Mouse (Mus musculus): Measurements from ENCODE around the gene Akap1. TPM values are rescaled to one million over a fixed set of nuclear protein-coding genes. Genes with fewer than 3 reads are reported as not detected.
"Not testable (repeated sequence)": the region's sequence is repeated elsewhere in the genome, so short reads cannot be mapped to it uniquely, and the experiment has no call there.

Gene Akap1
- total RNA-seq (2021), result 10 to 100 TPM; 39.8 to 40.1 TPM
- long read RNA-seq, experiment 1, transcript Akap1-201 (11 exons, 3,758 nt), result major isoform, 48 of 55 reads
- long read RNA-seq, experiment 1, partial matches to known transcripts, result 3 of 55 reads
- long read RNA-seq, experiment 1, other reads (novel, unspliced or antisense), result 4 of 55 reads
- long read RNA-seq, experiment 2, transcript Akap1-201 (11 exons, 3,758 nt), result major isoform, 43 of 47 reads
- long read RNA-seq, experiment 2, partial matches to known transcripts, result 2 of 47 reads
- long read RNA-seq, experiment 2, other reads (novel, unspliced or antisense), result 2 of 47 reads

DNA sequence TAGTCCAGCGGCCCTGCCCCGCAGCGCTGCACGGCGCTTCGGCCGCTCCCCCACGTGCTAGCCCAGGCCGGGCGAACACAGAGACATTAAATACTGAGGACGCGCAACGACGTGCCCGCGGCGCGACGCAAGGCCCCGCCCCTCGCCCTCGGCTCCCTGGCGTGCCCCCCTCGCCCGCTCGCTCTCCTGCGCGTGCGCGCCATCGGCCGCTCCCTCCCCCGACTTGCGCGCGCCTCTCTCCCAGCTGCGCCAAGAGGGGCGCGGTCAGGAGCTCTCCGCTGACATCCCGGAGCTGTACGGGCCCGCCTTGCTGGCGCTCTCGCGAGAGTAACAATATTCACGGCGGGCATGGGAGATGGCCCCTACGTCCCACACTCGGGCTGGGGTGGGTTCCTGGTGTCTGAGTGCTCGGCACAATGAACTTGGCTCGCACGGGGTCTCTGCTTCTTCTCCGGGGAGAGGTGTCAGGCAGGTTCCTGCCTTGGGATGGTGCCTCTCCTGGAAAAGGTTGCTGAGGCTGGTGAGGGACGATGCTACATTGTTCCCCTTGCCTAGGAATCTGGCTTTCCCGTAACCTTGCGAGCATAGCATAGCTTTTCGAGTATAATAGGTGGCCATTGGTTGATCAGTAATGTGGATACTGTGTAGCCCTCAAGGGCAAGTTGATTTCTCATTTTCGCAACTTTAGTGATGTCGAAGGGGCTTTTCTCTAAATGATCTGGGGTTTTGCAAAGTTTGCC lies at the start of gene Akap1:
Akap1 (minus strand) TSS at position 129 of the 740 bp plus-strand sequence.
- Histone ChIP-seq H3K27ac (peak within 1 kb of the TSS; percentile 93), H3K4me3 (peak within 1 kb of the TSS; percentile 95)
- intact Hi-C loops (cut with DNase I), result loop anchor here (5.0 kb wide), 2 partner anchors 93 to 108 kb away; partner anchors contain the start of genes Coil and Scpep1
- TF ChIP-seq CTCF (IDR thresholded peaks at IDR 0.05), result no peak
- peak; percentile 97 to 98 for DNase-seq (ENCODE audit: extremely low spot score in 1 of 2, low spot score in 2 of 2)

DNA sequence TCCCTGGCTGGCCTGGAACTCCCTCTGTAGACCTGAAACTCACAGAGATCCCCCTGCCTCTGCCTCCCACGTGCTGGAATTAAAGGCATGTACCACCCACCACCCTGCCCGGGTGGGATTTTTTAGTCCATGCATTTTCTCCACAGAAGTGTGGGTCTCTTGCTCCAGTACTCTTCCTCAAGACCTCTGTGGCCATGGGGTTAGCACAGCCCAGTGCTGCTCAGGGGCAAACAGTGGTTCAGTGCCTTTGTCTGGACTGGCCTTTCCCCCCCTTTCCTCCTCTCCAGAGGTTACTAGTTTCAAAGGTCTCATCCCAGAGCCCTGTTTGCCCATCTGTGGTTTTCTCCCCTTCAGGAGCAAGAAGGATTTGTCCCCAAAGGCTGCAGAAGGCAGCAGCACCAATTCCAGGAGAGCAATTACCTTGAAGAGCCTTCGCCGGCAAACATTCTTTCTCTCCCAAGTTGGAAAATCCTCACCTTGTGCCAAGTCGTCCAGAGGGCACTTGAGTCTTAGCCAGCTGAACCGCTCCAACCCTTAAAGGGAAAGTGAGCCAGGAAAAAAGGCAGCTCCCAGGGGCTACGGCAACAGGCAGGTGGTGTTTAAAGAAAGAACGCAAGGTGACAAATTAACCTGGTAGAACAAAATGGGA lies 45.1 kb upstream of the Akap1 start:
- no peak for TF ChIP-seq CTCF (IDR thresholded peaks at IDR 0.05)
- no peak for DNase-seq (ENCODE audit: extremely low spot score in 1 of 2, low spot score in 2 of 2)
- intact Hi-C loops (cut with DNase I), result loop anchor here (5.0 kb wide), 1 partner anchor 63 kb away; the partner anchor contains the start of gene Coil
- Histone ChIP-seq H3K27ac (no peak overlapping the region), H3K4me3 (no peak overlapping the region)

DNA sequence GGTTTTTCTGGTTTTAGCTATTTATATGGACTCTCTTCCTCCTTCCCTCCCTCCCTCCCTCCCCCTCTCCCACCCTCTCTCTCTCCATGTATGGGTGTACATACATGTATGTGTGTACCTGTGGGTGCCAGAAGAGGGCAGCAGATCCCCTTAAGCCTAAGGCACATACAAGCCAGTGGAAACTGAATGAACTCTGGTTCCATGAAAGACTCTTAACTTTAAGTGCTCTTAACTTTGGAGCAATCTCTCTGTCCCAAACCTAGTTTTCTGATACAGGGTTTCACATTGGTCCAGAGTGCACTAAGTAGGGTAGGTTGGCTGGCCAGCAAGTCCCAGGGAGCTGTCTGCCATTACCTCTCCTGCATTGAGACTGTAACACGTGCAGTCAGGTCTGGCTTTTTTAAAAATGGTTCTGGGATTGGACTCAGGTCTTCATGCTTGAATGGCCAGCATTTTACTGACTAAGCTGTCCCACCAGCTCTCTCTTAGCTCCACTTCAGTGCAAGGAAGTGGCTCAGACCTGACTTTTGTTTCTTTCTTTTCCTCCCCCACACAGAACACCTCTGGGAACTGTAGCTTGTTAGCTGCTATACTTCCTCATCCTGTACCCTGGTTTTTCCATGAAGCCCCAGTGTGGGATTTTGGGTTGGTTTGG lies 44.3 kb upstream of the Akap1 start:
- H3K4me3 ChIP-seq, result no peak overlapping the region
- H3K27ac ChIP-seq, result no peak overlapping the region
- intact Hi-C loops (cut with DNase I), result loop anchor here (1.0 to 5.0 kb wide), 2 partner anchors 47 to 64 kb away; partner anchors contain the start of genes Coil and Scpep1
- DNase-seq (ENCODE audit: extremely low spot score in 1 of 2, low spot score in 2 of 2), result peak; percentile 26 to 41
- TF ChIP-seq CTCF (IDR thresholded peaks at IDR 0.05), result peak; percentile 63

DNA sequence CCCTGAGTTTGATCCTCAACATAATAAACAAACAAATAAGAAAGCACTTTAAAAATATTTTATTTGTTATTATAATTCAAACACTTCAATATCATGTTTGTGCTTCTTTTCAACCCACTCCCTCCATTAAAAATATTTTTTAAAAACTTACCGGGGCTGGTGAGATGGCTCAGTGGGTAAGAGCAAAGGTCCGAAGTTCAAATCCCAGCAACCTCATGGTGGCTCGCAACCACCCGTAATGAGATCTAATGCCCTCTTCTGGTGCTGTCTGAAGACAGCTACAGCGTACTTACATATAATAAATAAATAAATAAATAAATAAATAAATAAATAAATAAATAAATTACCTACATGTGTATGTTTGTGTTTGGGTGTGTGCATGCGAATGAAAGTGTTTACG lies 43.5 kb upstream of the Akap1 start:
- TF ChIP-seq CTCF (IDR thresholded peaks at IDR 0.05), result no peak
- intact Hi-C loops (cut with DNase I), result loop anchor here (1.0 to 5.0 kb wide), 2 partner anchors 47 to 64 kb away; partner anchors contain the start of genes Coil and Scpep1
- Histone ChIP-seq H3K27ac (no peak overlapping the region), H3K4me3 (no peak overlapping the region)
- no peak for DNase-seq (ENCODE audit: extremely low spot score in 1 of 2, low spot score in 2 of 2)

DNA sequence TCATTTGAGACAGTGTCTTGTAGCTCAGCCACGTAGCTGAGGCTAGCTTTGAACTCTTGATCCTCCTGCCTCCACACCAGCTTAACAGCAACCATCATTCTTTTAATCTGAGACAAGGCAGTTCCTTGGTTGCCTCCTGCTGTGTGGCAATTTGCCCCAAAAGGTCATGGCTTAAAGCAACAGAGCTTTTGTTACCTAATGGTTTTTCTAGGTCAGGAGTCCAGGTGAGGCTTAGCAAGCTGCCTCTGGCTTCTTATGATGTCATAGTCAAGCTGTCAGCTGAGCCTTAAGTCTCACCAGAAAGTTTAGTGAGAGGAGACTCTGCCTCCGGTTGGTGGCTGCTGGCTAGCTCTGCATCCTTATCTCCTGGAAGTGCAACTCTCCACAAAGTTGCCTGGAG lies 41.2 kb upstream of the Akap1 start:
- TF ChIP-seq CTCF (IDR thresholded peaks at IDR 0.05), result no peak
- DNase-seq (ENCODE audit: extremely low spot score in 1 of 2, low spot score in 2 of 2), result no peak
- Histone ChIP-seq H3K27ac (no peak overlapping the region), H3K4me3 (no peak overlapping the region)
- intact Hi-C loops (cut with DNase I), result loop anchor here (5.0 kb wide), 1 partner anchor 67 kb away; the partner anchor contains the start of gene Coil

DNA sequence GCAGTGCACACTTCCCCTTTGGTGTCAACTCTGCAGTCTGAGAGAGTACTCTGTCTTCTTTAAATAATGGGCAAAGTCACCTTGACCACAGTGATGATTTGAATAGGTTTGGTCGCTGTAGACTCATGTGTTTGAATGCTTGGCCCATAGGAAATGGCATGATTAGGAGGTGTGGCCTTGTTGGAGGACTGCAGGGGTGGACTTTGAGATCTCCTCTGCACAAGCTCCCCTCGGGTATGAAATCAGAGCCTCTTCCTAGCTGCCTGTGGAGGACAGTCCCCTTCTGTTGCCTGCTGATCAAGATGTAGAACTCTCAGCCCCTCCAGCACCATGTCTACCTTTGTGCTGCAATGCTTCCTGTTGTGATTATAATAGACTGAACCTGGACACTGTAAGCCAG lies 39.7 kb upstream of the Akap1 start:
- no peak for DNase-seq (ENCODE audit: extremely low spot score in 1 of 2, low spot score in 2 of 2)
- Histone ChIP-seq H3K4me3 (no peak overlapping the region), H3K27ac (no peak overlapping the region)
- no peak for TF ChIP-seq CTCF (IDR thresholded peaks at IDR 0.05)
- intact Hi-C loops (cut with DNase I), result no loop called here

DNA sequence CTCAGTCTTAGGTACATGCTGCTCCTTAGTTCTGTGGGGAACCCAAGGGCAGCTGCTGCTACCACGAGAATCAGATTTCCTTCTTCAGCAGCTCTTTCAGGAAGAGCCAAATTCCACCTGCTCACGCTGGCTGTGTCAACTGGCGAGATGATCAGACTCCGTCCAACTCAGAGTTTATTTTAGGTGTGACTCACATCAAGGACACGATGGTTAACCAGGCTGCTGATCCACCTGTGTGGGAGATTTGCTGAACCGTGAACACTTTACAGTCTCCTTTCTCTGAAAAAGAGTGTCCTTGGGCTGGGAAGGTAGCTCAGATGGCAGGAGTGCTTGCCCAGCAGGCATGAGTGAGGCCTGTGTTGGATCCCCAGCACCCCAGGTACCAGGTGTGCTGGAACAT lies 38.4 kb upstream of the Akap1 start:
- no peak for DNase-seq (ENCODE audit: extremely low spot score in 1 of 2, low spot score in 2 of 2)
- intact Hi-C loops (cut with DNase I), result no loop called here
- TF ChIP-seq CTCF (IDR thresholded peaks at IDR 0.05), result no peak
- Histone ChIP-seq H3K27ac (no peak overlapping the region), H3K4me3 (no peak overlapping the region)

DNA sequence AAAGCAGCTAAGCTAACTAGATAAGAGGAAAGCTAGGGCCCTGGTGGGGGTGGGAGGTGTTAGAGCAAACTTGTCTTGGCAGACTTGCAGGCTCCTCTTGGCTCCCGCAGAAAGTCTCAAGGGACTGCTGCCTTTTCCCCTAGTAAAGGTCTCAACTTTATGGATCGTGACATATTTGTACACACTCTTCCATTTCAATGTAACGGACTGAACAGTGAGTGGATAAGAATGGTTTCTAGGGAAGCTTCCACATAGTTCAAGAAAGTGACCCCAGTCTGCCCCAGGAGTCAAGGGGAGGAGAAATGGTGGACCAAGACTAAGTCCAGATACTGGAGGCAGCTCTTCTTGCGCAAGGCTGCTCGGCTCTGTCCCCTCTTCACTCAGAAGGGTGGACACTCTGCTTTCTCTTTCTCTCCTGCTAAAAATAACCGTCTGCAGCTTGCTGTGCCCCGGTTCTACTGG lies 37.0 kb upstream of the Akap1 start:
- Histone ChIP-seq H3K27ac (no peak overlapping the region), H3K4me3 (no peak overlapping the region)
- no peak for DNase-seq (ENCODE audit: extremely low spot score in 1 of 2, low spot score in 2 of 2)
- no peak for TF ChIP-seq CTCF (IDR thresholded peaks at IDR 0.05)
- intact Hi-C loops (cut with DNase I), result no loop called here

DNA sequence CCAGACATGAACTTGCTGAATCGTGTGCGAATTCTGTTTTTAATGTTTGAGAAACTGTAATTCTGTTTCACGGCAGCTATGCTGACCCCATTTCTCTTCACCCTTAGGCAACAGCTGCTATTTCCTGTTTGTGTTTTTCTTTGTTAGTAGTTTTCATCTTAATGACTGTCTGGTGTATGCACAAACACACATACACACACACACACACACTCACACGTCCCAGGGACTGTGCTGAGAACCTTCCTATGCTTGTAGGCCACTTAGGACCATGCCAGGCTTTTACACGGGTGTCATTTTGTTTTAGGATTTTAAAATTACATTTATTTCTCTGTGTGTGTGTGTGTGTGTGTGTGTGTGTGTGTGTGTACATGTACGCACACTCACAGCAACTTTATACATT lies 35.2 kb upstream of the Akap1 start:
- Histone ChIP-seq H3K27ac (no peak overlapping the region), H3K4me3 (no peak overlapping the region)
- TF ChIP-seq CTCF (IDR thresholded peaks at IDR 0.05), result no peak
- intact Hi-C loops (cut with DNase I), result no loop called here
- no peak for DNase-seq (ENCODE audit: extremely low spot score in 1 of 2, low spot score in 2 of 2)

DNA sequence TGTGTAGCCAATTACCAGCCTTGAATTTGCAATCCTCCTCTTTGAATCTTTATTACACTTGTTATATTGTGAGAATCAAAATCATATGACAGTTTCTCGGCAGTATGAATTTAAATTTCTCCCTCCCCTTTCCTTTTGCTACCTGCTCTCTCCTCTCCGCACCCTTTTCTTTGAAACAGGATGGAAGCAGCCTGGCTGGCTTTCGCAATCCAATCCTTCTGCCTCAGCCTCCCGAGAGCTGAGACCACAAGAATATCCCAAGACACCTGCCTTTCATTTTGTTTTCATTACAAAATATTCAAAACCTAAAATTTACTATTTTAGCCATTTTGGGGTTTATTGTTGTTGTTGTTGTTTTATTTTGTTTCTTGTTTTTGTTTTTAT lies 34.0 kb upstream of the Akap1 start:
- intact Hi-C loops (cut with DNase I), result no loop called here

DNA sequence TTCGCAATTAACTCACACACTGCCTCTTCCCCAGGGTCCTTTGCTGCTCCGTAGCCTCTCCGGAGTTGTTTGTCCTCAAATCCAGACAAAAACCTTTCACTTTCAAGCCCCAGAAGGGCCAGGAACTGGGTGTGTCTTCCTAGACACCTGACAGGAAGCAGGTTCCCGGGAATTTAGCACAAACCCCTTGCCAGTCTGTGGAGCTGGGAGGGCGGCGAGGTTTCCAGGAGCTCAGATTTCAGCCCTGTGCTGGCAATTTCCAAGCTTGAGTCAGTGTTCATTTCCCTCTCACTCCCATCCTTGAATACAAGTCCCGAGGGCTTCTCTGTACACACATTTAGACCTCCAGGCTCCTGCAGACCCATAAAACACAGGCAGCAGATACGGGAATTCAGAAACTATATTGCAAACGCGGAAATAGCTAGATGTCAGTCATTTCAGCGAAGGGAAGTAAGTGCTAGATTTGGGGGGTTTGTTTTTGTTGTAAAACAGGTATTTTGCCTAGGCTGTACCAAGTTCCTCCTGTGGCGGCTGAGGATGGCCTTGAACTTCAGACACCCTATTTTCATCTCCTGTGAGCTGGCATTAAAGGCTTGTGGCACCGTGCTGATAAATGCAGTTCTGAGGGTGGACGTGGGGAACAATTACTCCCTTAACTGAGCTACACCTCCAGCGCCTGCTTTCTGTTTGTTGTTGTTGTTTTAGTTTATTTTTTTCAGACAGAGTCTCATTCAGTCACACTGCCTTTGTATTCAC lies 33.4 kb upstream of the Akap1 start:
- intact Hi-C loops (cut with DNase I), result no loop called here
- no peak for DNase-seq (ENCODE audit: extremely low spot score in 1 of 2, low spot score in 2 of 2)
- Histone ChIP-seq H3K4me3 (no peak overlapping the region), H3K27ac (0 out of 2 replicates have a peak overlapping the region, but pooled peaks have one; percentile 36)
- no peak for TF ChIP-seq CTCF (IDR thresholded peaks at IDR 0.05)

More for the DNA sequence above, 34.0 kb upstream of the Akap1 start:
- TF ChIP-seq CTCF (IDR thresholded peaks at IDR 0.05), result no peak
- Histone ChIP-seq H3K27ac (no peak overlapping the region), H3K4me3 (no peak overlapping the region)
- no peak for DNase-seq (ENCODE audit: extremely low spot score in 1 of 2, low spot score in 2 of 2)

DNA sequence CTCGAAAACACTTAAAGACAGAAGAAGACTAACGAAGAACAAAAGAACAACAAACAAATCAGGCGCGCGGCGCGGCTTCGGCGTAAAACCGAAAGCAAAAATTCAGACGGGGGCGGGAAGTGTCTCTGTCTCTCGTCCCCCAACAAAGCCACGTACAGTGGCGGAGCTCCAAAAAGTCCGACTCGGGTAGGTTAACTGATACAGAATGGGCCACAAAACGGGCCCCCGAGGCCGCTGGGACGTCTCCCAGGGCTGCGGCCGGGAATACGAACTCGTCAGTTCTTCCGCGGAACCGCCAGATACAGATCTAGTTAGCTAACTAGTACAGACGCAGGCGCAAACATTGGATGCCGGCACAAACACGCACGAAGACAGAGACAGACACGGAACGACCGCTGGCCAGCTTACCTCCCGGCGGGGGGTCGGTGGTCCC lies 31.4 kb upstream of the Akap1 start:
- H3K4me3 ChIP-seq, result peak overlapping the region; percentile 30
- H3K27ac ChIP-seq; intact Hi-C loops (cut with DNase I): not testable (repeated sequence)
- DNase-seq (ENCODE audit: extremely low spot score in 1 of 2, low spot score in 2 of 2), result peak; percentile 27 to 39

DNA sequence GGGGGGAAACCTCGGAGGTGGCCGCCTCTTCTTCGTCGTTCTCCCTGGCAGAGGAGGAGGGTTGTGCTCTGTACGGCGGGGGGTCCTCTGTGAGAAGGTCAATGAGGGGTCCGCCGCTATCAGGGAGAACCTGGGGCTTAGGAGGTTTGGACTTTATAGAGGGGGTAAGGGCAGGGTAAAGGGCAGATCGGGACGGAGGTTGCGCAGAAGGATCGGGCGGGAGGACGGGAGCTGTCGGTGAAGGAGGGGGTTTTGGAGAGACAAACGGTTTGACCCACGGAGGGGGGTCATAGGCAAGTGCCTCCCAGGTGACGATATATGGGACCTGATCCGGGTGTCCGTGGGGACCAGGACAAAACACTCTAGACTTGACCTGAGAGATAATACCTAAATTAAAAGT lies 30.8 kb upstream of the Akap1 start:
- DNase-seq (ENCODE audit: extremely low spot score in 1 of 2, low spot score in 2 of 2), result peak; percentile 19 to 26
- H3K27ac ChIP-seq; intact Hi-C loops (cut with DNase I); H3K4me3 ChIP-seq: not testable (repeated sequence)

DNA sequence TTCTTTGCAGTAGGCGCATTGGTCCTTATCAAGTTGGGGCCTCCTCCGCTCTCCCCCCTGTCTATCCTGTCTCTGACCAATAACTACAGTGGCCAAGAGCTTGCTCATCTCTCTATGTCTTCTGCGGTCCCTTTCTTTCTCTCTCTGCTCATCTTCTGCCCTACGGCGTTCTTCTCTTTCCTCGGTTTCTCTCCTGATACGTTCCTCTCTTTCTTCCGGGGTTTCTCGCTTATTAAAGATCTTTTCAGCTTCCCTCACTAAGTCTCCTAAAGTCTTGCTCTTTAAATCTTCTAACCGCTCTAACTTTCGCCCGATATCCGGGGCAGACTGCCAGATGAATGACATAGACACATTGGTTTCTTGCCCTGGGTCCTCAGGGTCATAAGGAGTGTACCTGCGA lies 29.9 kb upstream of the Akap1 start:
- H3K27ac ChIP-seq; DNase-seq (ENCODE audit: extremely low spot score in 1 of 2, low spot score in 2 of 2); H3K4me3 ChIP-seq; intact Hi-C loops (cut with DNase I): not testable (repeated sequence)

DNA sequence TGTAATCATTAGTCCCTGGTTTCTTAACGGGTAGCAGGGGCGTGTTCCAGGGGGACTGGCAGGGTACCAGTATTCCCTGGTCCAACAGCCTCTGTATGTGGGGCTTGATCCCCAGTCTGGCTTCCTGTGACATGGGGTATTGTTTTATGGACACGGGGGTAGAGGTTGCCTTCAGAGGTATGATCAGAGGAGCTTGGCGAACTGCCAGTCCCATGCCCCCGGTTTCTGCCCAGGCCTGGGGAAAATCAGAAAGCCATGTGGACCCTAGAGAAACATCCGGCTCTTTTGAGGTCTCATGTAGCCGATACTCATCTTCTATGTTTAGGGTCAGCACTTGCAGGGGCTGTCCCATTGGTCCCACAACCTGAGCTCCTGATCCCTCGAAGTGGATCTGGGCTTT lies 29.1 kb upstream of the Akap1 start:
- H3K27ac ChIP-seq; DNase-seq (ENCODE audit: extremely low spot score in 1 of 2, low spot score in 2 of 2); intact Hi-C loops (cut with DNase I): not testable (repeated sequence)

More for the DNA sequence above, 29.1 kb upstream of the Akap1 start:
- H3K4me3 ChIP-seq, result not testable (repeated sequence)
